Mouse (Mus musculus): ENCODE data around the gene Gm14288.
"Not testable (repeated sequence)": the region's sequence is repeated elsewhere in the genome, so short reads cannot be mapped to it uniquely, and the experiment has no call there.

Gm14288 gene

DNA sequence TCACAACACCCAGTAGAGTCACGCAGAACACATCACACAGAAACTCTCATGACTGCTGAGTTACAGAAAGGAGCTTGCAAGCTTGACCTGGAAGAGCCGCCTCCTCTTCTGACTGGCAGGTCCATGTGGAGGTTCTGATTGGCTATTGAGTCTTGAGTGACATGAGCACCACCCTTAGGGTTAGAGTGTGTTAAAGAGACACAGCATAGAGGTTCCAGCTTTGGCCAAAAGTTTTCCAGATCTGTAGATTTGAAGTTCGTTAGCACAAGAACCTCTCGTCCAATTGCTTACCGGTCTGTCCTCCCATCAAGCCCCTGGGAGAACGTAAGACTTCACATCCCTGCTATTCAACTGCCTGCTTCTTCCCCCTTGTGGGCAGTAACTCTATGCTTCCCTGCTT is at the start of gene Gm14288:
Gene Gm14288, minus strand, starts transcription at position 101 of the 400 bp plus-strand sequence.
- not testable (repeated sequence) for DNase-seq

DNA sequence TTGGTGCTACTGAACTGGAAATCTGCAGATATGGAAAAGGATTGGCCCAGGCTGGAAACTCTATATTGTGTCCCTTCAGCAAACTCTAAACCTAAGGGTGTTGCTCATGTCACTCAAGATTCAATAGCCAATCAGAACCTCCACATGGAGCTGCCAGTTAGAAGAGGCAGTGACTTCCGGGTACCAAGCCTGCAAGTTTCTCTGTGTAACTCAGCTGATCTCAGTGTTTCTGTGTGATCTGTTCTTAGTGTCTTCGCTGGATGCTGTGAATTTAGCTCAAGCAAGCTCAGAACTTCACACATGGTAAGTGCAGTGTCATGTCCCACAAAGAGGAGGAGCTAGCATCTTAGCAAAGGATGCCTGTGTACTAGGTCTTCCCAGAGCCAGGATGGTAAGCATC is 59.7 kb downstream of the Gm14288 start, which contains the start of gene Gm2007:
Gene Gm2007, plus strand, starts transcription at position 301 of the 400 bp plus-strand sequence.
- DNase-seq = not testable (repeated sequence)
